Mouse (Mus musculus): Measurements from ENCODE around the gene Ddx24.

The Ddx24 gene

GRCm38 (mm10) chr12:103389982-103390381 lies 35.6 kb downstream of the Ddx24 start:
- DNase-seq (ENCODE audit: low read depth, low spot score), result no peak

GRCm38 (mm10) chr12:103389348-103389727 lies 36.3 kb downstream of the Ddx24 start:
- no peak for DNase-seq (ENCODE audit: low read depth, low spot score)

GRCm38 (mm10) chr12:103388505-103389347 lies 36.9 kb downstream of the Ddx24 start, which contains the start of gene Otub2:
Gene Otub2, plus strand, starts transcription at chr12:103388682.
- peak; percentile 88 for DNase-seq (ENCODE audit: low read depth, low spot score)

GRCm38 (mm10) chr12:103380226-103380625 lies 45.4 kb downstream of the Ddx24 start:
- DNase-seq (ENCODE audit: low read depth, low spot score), result no peak

- no peak for DNase-seq (ENCODE audit: low read depth, low spot score)
Observed at GRCm38 (mm10) chr12:103376774-103377173, 48.9 kb downstream of the Ddx24 start.

GRCm38 (mm10) chr12:103376124-103376523 lies 49.5 kb downstream of the Ddx24 start:
- DNase-seq (ENCODE audit: low read depth, low spot score), result no peak

GRCm38 (mm10) chr12:103373530-103374236 lies 51.9 kb downstream of the Ddx24 start:
- DNase-seq (ENCODE audit: low read depth, low spot score), result no peak

- peak; percentile 74 for DNase-seq (ENCODE audit: low read depth, low spot score)
Observed at GRCm38 (mm10) chr12:103371711-103372110, 53.9 kb downstream of the Ddx24 start.

GRCm38 (mm10) chr12:103370861-103371260 lies 54.8 kb downstream of the Ddx24 start:
- no peak for DNase-seq (ENCODE audit: low read depth, low spot score)

GRCm38 (mm10) chr12:103368777-103369176 lies 56.9 kb downstream of the Ddx24 start:
- no peak for DNase-seq (ENCODE audit: low read depth, low spot score)

GRCm38 (mm10) chr12:103368326-103368669 lies 57.3 kb downstream of the Ddx24 start:
- no peak for DNase-seq (ENCODE audit: low read depth, low spot score)

GRCm38 (mm10) chr12:103367620-103368325 lies 57.9 kb downstream of the Ddx24 start:
- peak; percentile 73 for DNase-seq (ENCODE audit: low read depth, low spot score)

- no peak for DNase-seq (ENCODE audit: low read depth, low spot score)
Observed at GRCm38 (mm10) chr12:103367171-103367570, 58.5 kb downstream of the Ddx24 start.

- DNase-seq (ENCODE audit: low read depth, low spot score), result no peak
Observed at GRCm38 (mm10) chr12:103362336-103362735, 63.3 kb downstream of the Ddx24 start.

- DNase-seq (ENCODE audit: low read depth, low spot score), result no peak
Observed at GRCm38 (mm10) chr12:103361539-103362307, 63.9 kb downstream of the Ddx24 start.

- DNase-seq (ENCODE audit: low read depth, low spot score), result no peak
Observed at GRCm38 (mm10) chr12:103360812-103361211, 64.8 kb downstream of the Ddx24 start.

- DNase-seq (ENCODE audit: low read depth, low spot score), result no peak
Observed at GRCm38 (mm10) chr12:103358951-103359801, 66.5 kb downstream of the Ddx24 start.

GRCm38 (mm10) chr12:103358216-103358615 lies 67.4 kb downstream of the Ddx24 start:
- no peak for DNase-seq (ENCODE audit: low read depth, low spot score)
